Mouse (Mus musculus): ENCODE data around the gene Clk2. TPM values are rescaled to one million over a fixed set of nuclear protein-coding genes. Genes with fewer than 3 reads are reported as not detected.
A peak's percentile ranks its signal among the peaks of the same experiment; 100 is the strongest.
"Not testable (repeated sequence)": the region's sequence is repeated elsewhere in the genome, so short reads cannot be mapped to it uniquely, and the experiment has no call there.

Clk2 gene
- polyA plus RNA-seq, 1 experiment from 2014 or later: 22.8 TPM

DNA sequence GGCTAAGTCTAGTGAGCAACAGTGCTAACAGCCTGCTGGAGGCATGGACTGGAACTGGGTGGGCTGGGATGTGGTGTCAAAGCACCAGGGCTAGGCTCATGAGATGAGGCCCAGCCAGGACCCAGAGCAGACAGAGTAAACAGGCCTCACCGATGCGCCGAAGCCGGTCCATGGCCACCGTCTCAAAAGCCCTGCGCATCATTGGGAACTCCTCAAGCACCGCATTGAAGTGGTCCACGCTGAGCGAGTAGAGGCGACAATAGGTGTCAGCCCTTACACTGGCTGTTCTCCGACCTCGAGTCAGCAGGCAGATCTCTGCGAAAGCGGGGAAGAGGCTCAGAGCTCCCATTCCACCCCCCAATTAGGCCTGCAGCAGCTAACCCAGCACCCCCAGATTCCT is 16.0 kb upstream of the Clk2 start:
- ATAC-seq (replicated peaks; ENCODE audit: low FRiP score) (no peak), DNase-seq (ENCODE audit: low spot score) (no peak)
- peaks cover 12% of the 10 kb centered on the region; the same call in 1 of the 2 replicates for H3K36me3 ChIP-seq (ENCODE audit: control insufficient read depth, insufficient read depth, low read length)
- H3K27ac ChIP-seq (ENCODE audit: low read depth, low read length): no peak overlapping the region
- no peaks in the 10 kb centered on the region for H3K9me3 ChIP-seq (ENCODE audit: control insufficient read depth, low read length)
- H3K4me1 ChIP-seq (replicated peaks; ENCODE audit: control insufficient read depth, insufficient read depth, low read length): peaks cover 23% of the 10 kb centered on the region; the same call in 1 of the 2 replicates
- peaks cover 26% of the 10 kb centered on the region for H3K27me3 ChIP-seq (replicated peaks; ENCODE audit: control insufficient read depth, insufficient read depth, low read length)
- peak overlapping the region; percentile 32; the same call in 1 of the 2 replicates for H3K4me3 ChIP-seq (ENCODE audit: low read depth, low read length)
- H3K9ac ChIP-seq (ENCODE audit: low read depth, low read length): 0 out of 2 replicates have a peak overlapping the region, but pooled peaks have one; percentile 11
- H3K4me2 ChIP-seq: peak overlapping the region; percentile 11; the same call in 1 of the 2 replicates
- 68% methylated on average over 14 of the region's 14 CpGs for WGBS

DNA sequence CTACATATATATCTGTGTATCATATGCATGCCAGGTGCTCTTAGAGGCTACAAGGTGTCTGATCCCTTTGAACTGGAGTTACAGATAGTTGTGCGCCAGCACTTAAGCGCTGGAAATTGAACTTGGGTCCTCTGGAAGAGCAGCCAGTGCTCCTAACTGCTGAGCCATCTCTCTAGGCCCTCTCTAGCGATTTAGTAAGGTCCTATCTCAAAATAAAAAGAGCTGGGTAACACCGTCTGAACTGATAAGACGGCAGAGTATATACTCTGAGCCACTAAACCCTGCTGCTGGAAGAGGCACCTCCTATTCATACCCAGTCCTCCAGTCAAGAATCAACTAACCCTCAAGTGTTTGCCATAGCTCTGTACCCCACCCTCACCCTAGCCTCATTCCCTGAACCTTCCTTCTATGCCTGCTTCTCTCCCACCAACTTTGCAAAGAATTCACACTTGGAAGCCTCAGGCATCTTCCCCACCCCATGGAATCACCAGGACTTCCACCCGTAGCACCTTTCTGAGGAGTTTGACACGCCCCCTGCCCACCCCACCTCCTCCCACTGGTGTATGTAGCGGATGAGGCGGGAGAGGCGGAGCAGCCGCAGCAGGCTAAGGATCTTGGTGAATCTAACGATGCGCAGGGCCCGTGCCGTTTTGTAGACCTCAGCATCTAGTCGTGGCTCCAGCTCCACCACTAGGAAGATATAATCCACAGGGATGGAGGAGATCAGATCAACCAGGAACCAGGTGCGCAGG is 12.3 kb upstream of the Clk2 start:
- 46% methylated on average over 17 of the region's 17 CpGs for WGBS
- H3K9ac ChIP-seq (ENCODE audit: low read depth, low read length): no peak overlapping the region
- H3K27ac ChIP-seq (ENCODE audit: low read depth, low read length): no peak overlapping the region
- no peaks in the 10 kb centered on the region for H3K9me3 ChIP-seq (ENCODE audit: control insufficient read depth, low read length)
- no peak overlapping the region for H3K4me3 ChIP-seq (ENCODE audit: low read depth, low read length)
- H3K4me2 ChIP-seq: peak overlapping the region; percentile 2; the same call in 1 of the 2 replicates
- peaks cover 22% of the 10 kb centered on the region for H3K27me3 ChIP-seq (replicated peaks; ENCODE audit: control insufficient read depth, insufficient read depth, low read length)
- 0 out of 2 replicates have a peak, but pooled peaks have one; percentile 21 for ATAC-seq (replicated peaks; ENCODE audit: low FRiP score)
- no peak for DNase-seq (ENCODE audit: low spot score)
- H3K36me3 ChIP-seq (ENCODE audit: control insufficient read depth, insufficient read depth, low read length): no peaks in the 10 kb centered on the region
- peaks cover 18% of the 10 kb centered on the region; the same call in 1 of the 2 replicates for H3K4me1 ChIP-seq (replicated peaks; ENCODE audit: control insufficient read depth, insufficient read depth, low read length)

GRCm38 (mm10) chr3:89156951-89157350 is 7.6 kb upstream of the Clk2 start:
- DNase-seq (ENCODE audit: low spot score): no peak
- Histone ChIP-seq H3K4me1 (replicated peaks; ENCODE audit: control insufficient read depth, insufficient read depth, low read length) (peaks cover 16% of the 10 kb centered on the region), H3K4me3 (ENCODE audit: low read depth, low read length) (no peak overlapping the region), H3K9me3 (ENCODE audit: control insufficient read depth, low read length) (no peaks in the 10 kb centered on the region), H3K4me2 (no peak overlapping the region), H3K9ac (ENCODE audit: low read depth, low read length) (no peak overlapping the region), H3K36me3 (ENCODE audit: control insufficient read depth, insufficient read depth, low read length) (no peaks in the 10 kb centered on the region), H3K27ac (ENCODE audit: low read depth, low read length) (no peak overlapping the region), H3K27me3 (replicated peaks; ENCODE audit: control insufficient read depth, insufficient read depth, low read length) (peaks cover 6% of the 10 kb centered on the region; the same call in 1 of the 2 replicates)
- no peak for ATAC-seq (replicated peaks; ENCODE audit: low FRiP score)
- 81% methylated on average over 8 of the region's 8 CpGs for WGBS

DNA sequence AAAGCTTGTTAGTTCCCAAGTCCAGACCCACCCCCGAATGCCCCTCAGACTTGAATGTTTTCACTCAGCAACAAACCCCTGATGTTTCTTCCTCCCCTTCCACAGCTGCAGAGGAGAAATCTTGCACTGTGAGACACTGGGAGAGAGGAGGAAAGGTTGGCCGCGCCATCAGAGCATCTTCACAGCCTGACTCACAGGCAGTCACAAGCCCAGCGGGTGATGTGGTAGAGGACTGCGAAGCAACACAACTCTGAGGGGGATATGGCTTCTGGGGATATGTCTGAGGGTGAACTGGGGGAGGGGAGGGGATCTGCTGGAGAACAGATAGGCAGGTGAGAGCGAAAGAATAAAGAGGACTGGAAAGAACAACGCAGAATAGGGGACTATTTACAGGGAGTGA is 5.9 kb upstream of the Clk2 start:
- Histone ChIP-seq H3K4me3 (ENCODE audit: low read depth, low read length) (no peak overlapping the region), H3K27me3 (replicated peaks; ENCODE audit: control insufficient read depth, insufficient read depth, low read length) (peaks cover 6% of the 10 kb centered on the region; the same call in 1 of the 2 replicates)
- WGBS: 25% methylated on average over 7 of the region's 7 CpGs

DNA sequence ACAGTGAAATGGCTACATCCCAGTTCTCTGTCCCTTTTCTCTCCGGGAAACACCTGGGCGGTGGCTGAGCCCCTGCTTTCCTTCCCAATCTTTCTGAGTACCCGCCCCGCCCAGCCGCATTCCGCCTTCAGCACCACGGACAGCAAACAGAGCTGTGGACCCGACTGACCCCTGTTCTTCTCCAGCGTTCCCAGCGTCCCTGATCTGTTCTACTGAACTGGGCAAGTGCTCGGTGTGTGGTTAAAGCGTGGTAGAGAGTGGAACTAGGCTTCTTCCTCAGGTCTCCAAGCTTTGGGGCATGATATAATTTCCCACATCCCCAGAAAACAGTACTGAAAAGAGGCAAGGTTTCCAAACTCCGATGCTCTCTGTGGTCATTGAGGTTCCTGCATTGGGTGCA is 5.4 kb upstream of the Clk2 start:
- DNase-seq (ENCODE audit: low spot score): peak; percentile 83
- no peak overlapping the region for H3K27ac ChIP-seq (ENCODE audit: low read depth, low read length)
- peaks cover 6% of the 10 kb centered on the region; the same call in 1 of the 2 replicates for H3K27me3 ChIP-seq (replicated peaks; ENCODE audit: control insufficient read depth, insufficient read depth, low read length)
- no peak overlapping the region for H3K9ac ChIP-seq (ENCODE audit: low read depth, low read length)
- H3K4me2 ChIP-seq: peak overlapping the region; percentile 100
- no peak for ATAC-seq (replicated peaks; ENCODE audit: low FRiP score)
- WGBS: 1% methylated on average over 13 of the region's 13 CpGs
- peak overlapping the region; percentile 71 for H3K4me3 ChIP-seq (ENCODE audit: low read depth, low read length)
- peaks cover 16% of the 10 kb centered on the region for H3K4me1 ChIP-seq (replicated peaks; ENCODE audit: control insufficient read depth, insufficient read depth, low read length)
- no peaks in the 10 kb centered on the region for H3K36me3 ChIP-seq (ENCODE audit: control insufficient read depth, insufficient read depth, low read length)
- no peaks in the 10 kb centered on the region for H3K9me3 ChIP-seq (ENCODE audit: control insufficient read depth, low read length)

More for the DNA sequence above, 5.9 kb upstream of the Clk2 start:
- H3K4me2 ChIP-seq: peak overlapping the region; percentile 100
- DNase-seq (ENCODE audit: low spot score): no peak
- no peaks in the 10 kb centered on the region for H3K36me3 ChIP-seq (ENCODE audit: control insufficient read depth, insufficient read depth, low read length)
- no peak overlapping the region for H3K27ac ChIP-seq (ENCODE audit: low read depth, low read length)
- ATAC-seq (replicated peaks; ENCODE audit: low FRiP score): no peak
- no peak overlapping the region for H3K9ac ChIP-seq (ENCODE audit: low read depth, low read length)
- no peaks in the 10 kb centered on the region for H3K9me3 ChIP-seq (ENCODE audit: control insufficient read depth, low read length)
- H3K4me1 ChIP-seq (replicated peaks; ENCODE audit: control insufficient read depth, insufficient read depth, low read length): peaks cover 11% of the 10 kb centered on the region

DNA sequence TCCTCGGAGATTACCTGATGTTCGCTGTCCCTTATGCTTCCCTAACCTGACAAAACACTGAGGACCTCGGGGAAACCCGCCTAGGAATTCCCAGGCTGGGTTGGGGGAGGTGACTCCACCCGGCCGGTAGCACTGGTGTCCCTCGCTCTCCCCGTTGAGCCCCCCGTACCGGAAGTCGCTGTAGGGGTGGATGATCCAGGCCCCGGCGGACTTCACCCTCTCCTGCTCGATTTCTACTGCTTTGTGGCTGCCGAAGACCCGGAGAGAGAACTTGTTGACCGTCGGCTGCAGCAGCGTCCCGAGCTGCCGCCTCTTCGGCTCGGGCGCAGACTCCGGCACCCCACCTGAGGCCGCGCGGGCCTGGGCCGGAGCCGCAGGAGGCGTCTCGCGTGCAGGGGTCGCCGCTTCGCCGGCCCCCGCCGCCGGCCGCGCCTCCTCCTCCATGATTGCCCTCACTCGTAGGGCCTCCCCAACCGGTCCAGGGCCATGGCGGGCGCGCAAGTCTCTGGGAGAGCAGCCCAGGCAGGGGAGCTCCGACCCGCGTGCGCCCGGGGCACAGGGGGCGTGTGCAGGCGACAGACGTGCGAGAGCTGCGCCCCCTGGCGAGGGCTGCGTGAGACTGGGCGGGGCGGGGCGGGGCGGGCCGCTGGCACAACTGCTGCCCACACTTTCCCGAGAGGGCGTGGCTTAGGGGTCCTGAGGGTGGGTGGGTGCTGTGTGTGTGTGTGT is 4.8 kb upstream of the Clk2 start, which contains the start of gene Hcn3:
Gene Hcn3 (minus strand): TSS at position 581 of the 729 bp plus-strand sequence.
- H3K4me1 ChIP-seq (replicated peaks; ENCODE audit: control insufficient read depth, insufficient read depth, low read length): peaks cover 16% of the 10 kb centered on the region
- H3K27ac ChIP-seq (ENCODE audit: low read depth, low read length): no peak within 1 kb of the TSS
- ATAC-seq (replicated peaks; ENCODE audit: low FRiP score): peak; percentile 69
- H3K36me3 ChIP-seq (ENCODE audit: control insufficient read depth, insufficient read depth, low read length): no peaks in the 10 kb centered on the region
- H3K4me3 ChIP-seq (ENCODE audit: low read depth, low read length): peak within 1 kb of the TSS; percentile 71
- peak; percentile 73 for DNase-seq (ENCODE audit: low spot score)
- peaks cover 6% of the 10 kb centered on the region; the same call in 1 of the 2 replicates for H3K27me3 ChIP-seq (replicated peaks; ENCODE audit: control insufficient read depth, insufficient read depth, low read length)
- H3K9ac ChIP-seq (ENCODE audit: low read depth, low read length): peak within 1 kb of the TSS; percentile 56
- no peaks in the 10 kb centered on the region for H3K9me3 ChIP-seq (ENCODE audit: control insufficient read depth, low read length)
- under 1% methylated on average over 58 of the region's 66 CpGs for WGBS
- H3K4me2 ChIP-seq: peak within 1 kb of the TSS; percentile 100

GRCm38 (mm10) chr3:89161207-89161606 is 3.4 kb upstream of the Clk2 start:
- not testable (repeated sequence) for H3K9ac ChIP-seq (ENCODE audit: low read depth, low read length); H3K27me3 ChIP-seq (replicated peaks; ENCODE audit: control insufficient read depth, insufficient read depth, low read length); H3K4me3 ChIP-seq (ENCODE audit: low read depth, low read length); H3K27ac ChIP-seq (ENCODE audit: low read depth, low read length); ATAC-seq (replicated peaks; ENCODE audit: low FRiP score); H3K36me3 ChIP-seq (ENCODE audit: control insufficient read depth, insufficient read depth, low read length); H3K4me2 ChIP-seq; DNase-seq (ENCODE audit: low spot score); H3K9me3 ChIP-seq (ENCODE audit: control insufficient read depth, low read length)
- peaks cover 24% of the 10 kb centered on the region for H3K4me1 ChIP-seq (replicated peaks; ENCODE audit: control insufficient read depth, insufficient read depth, low read length)

DNA sequence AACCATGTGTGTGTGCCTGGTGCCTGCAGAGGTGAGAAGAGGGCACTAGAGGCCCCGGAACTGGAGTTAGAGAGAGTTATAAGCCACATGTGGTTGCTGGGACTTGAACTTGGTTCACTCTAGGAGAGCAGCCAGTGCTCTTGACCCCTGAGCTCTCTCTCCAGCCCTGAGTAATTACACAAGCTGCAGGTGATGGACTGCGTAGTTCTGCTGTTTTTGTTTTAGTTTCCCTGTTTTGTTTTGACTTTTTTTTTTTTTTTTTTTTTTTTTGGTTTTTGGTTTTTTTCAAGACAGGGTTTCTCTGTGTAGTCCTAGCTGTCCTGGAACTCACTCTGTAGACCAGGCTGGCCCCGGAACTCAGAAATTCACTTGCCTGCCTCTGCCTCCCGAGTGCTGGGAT is 2.8 kb upstream of the Clk2 start:
- H3K27ac ChIP-seq (ENCODE audit: low read depth, low read length): no peak overlapping the region
- H3K27me3 ChIP-seq (replicated peaks; ENCODE audit: control insufficient read depth, insufficient read depth, low read length): peaks cover 6% of the 10 kb centered on the region; the same call in 1 of the 2 replicates
- H3K9me3 ChIP-seq (ENCODE audit: control insufficient read depth, low read length): no peaks in the 10 kb centered on the region
- 75% methylated on average over 4 of the region's 4 CpGs for WGBS
- ATAC-seq (replicated peaks; ENCODE audit: low FRiP score) (no peak), DNase-seq (ENCODE audit: low spot score) (no peak)
- no peak overlapping the region for H3K4me3 ChIP-seq (ENCODE audit: low read depth, low read length)
- H3K36me3 ChIP-seq (ENCODE audit: control insufficient read depth, insufficient read depth, low read length): 0 out of 2 replicates have a peak, but pooled peaks cover 1% of the 10 kb centered on the region
- H3K4me2 ChIP-seq: no peak overlapping the region
- H3K9ac ChIP-seq (ENCODE audit: low read depth, low read length): no peak overlapping the region
- H3K4me1 ChIP-seq (replicated peaks; ENCODE audit: control insufficient read depth, insufficient read depth, low read length): peaks cover 27% of the 10 kb centered on the region

All from liver, embryonic 11.5 days (tissue).